ENCODE assay signal across 9 mouse cellular contexts in the genomic region with DNA sequence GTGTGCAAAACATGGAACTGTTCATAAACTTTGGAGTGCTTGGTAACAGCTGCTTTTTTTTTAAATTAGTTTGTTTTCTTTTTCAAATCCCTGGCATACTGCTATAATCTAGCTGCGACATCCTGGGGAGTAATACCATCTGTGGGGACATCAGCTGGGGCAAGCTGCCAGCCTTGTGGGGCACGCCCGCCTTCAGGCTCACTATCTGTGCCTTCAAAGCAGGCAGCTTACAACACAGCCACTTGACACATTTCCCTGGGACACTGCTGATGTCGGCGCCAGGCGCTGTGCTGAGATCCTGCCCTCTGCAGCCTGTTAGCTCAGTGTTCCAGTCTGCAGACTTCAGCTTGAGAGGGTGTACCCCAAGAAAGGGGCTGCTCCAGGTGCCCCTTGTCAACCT. TPM values are rescaled to one million over a fixed set of nuclear protein-coding genes. Genes with fewer than 3 reads are reported as not detected.
DNase-seq lines count a peak whose midpoint lies in the region; ATAC-seq and TF ChIP-seq lines count a peak whose summit lies in the region.
"Had no signal": no experiment of that assay in that cellular context is flagged by ENCODE, and none has a peak within 500 bp of the region (broad histone marks: within the 10 kb centered on the region; RNA-seq: fewer than 3 reads in every experiment).

No protein-coding gene starts in this region.

- H3K9me3 ChIP-seq in embryonic facial prominence, embryonic 13.5 days = no peaks in the 10 kb centered on the region
- H3K9me3 ChIP-seq in embryonic facial prominence, embryonic 10.5 days = no peaks in the 10 kb centered on the region
- H3K9me3 ChIP-seq in forebrain, postnatal 0 days (ENCODE audit: low read length) = no peaks in the 10 kb centered on the region
- H3K9me3 ChIP-seq in liver, embryonic 16.5 days (replicated peaks; ENCODE audit: control insufficient read depth, low read length) = no peaks in the 10 kb centered on the region
- H3K9me3 ChIP-seq: megakaryocyte, embryonic 14.5 days had no signal

- H3K36me3 ChIP-seq in embryonic facial prominence, embryonic 13.5 days = peaks cover 5% of the 10 kb centered on the region; the same call in 1 of the 2 replicates
- H3K36me3 ChIP-seq in embryonic facial prominence, embryonic 10.5 days (replicated peaks) = peaks cover 6% of the 10 kb centered on the region
- peaks cover 30% of the 10 kb centered on the region; the same call in 1 of the 2 replicates for H3K36me3 ChIP-seq in forebrain, postnatal 0 days (ENCODE audit: insufficient read depth)
- H3K36me3 ChIP-seq in liver, embryonic 16.5 days (ENCODE audit: control insufficient read depth, insufficient read depth) = no peaks in the 10 kb centered on the region

- no peak for DNase-seq in embryonic facial prominence, embryonic 10.5 days (ENCODE audit: low spot score)
- DNase-seq in adipocyte (ENCODE audit: low spot score) = peak; percentile 40
- peak; percentile 75 for DNase-seq in forebrain, postnatal 0 days
- DNase-seq in heart, postnatal 14 days = peak; percentile 80
- DNase-seq in spleen, postnatal 4 days (ENCODE audit: low spot score in 2 of 2) = peak; percentile 78 to 83
- no peak for DNase-seq in embryo, embryonic 10 days (ENCODE audit: low spot score)

- 0 out of 2 replicates have a peak overlapping the region, but pooled peaks have one; percentile 7 for H3K27ac ChIP-seq in embryonic facial prominence, embryonic 13.5 days
- no peak overlapping the region for H3K27ac ChIP-seq in embryonic facial prominence, embryonic 10.5 days (replicated peaks)
- H3K27ac ChIP-seq in forebrain, postnatal 0 days (ENCODE audit: low read depth, low read length) = no peak overlapping the region
- no peak overlapping the region for H3K27ac ChIP-seq in liver, embryonic 16.5 days (ENCODE audit: low read length)

- H3K4me1 ChIP-seq in embryonic facial prominence, embryonic 13.5 days = peaks cover 19% of the 10 kb centered on the region
- peaks cover 27% of the 10 kb centered on the region for H3K4me1 ChIP-seq in embryonic facial prominence, embryonic 10.5 days
- no peaks in the 10 kb centered on the region for H3K4me1 ChIP-seq in forebrain, postnatal 0 days (ENCODE audit: insufficient read depth)
- peaks cover 8% of the 10 kb centered on the region for H3K4me1 ChIP-seq in liver, embryonic 16.5 days (ENCODE audit: control insufficient read depth, low read depth, low read length)

- no peak overlapping the region for H3K4me2 ChIP-seq in embryonic facial prominence, embryonic 13.5 days
- no peak overlapping the region for H3K4me2 ChIP-seq in forebrain, postnatal 0 days (ENCODE audit: low read depth)
- no peak overlapping the region for H3K4me2 ChIP-seq in liver, embryonic 16.5 days (ENCODE audit: low read depth, low read length)

- intact Hi-C loops in heart, postnatal 14 days (cut with DNase I) = no loop called here

- H3K4me3 ChIP-seq in embryonic facial prominence, embryonic 13.5 days = no peak overlapping the region
- H3K4me3 ChIP-seq in embryonic facial prominence, embryonic 10.5 days = no peak overlapping the region
- no peak overlapping the region for H3K4me3 ChIP-seq in forebrain, postnatal 0 days (ENCODE audit: low read depth, low read length)
- no peak overlapping the region for H3K4me3 ChIP-seq in liver, embryonic 16.5 days (ENCODE audit: low read depth, low read length)
- H3K4me3 ChIP-seq: megakaryocyte, embryonic 14.5 days had no signal

- no peak for TF ChIP-seq CTCF in forebrain, postnatal 0 days (IDR thresholded peaks at IDR 0.05; ENCODE audit: low read depth)

- no peak overlapping the region for H3K9ac ChIP-seq in embryonic facial prominence, embryonic 13.5 days
- H3K9ac ChIP-seq in forebrain, postnatal 0 days = no peak overlapping the region
- no peak overlapping the region for H3K9ac ChIP-seq in liver, embryonic 16.5 days (ENCODE audit: low read depth, low read length)

- WGBS in embryonic facial prominence, embryonic 13.5 days = 48% methylated on average over 6 of the region's 6 CpGs
- WGBS in embryonic facial prominence, embryonic 10.5 days = 78% methylated on average over 6 of the region's 6 CpGs
- 35% methylated on average over 6 of the region's 6 CpGs for WGBS in forebrain, postnatal 0 days
- WGBS in liver, embryonic 16.5 days (ENCODE audit: insufficient replicate concordance) = 17% methylated on average over 6 of the region's 6 CpGs

- no peaks in the 10 kb centered on the region for H3K27me3 ChIP-seq in embryonic facial prominence, embryonic 13.5 days
- no peaks in the 10 kb centered on the region for H3K27me3 ChIP-seq in embryonic facial prominence, embryonic 10.5 days (replicated peaks; ENCODE audit: low read depth, poor library complexity, severe bottlenecking)
- no peaks in the 10 kb centered on the region for H3K27me3 ChIP-seq in forebrain, postnatal 0 days (ENCODE audit: insufficient read depth, low read length)
- H3K27me3 ChIP-seq in liver, embryonic 16.5 days (ENCODE audit: control insufficient read depth, insufficient read depth, low read depth, low read length) = no peaks in the 10 kb centered on the region
- H3K27me3 ChIP-seq: megakaryocyte, embryonic 14.5 days had no signal

- ATAC-seq in embryonic facial prominence, embryonic 13.5 days (ENCODE audit: insufficient number of reproducible peaks, insufficient read depth, low FRiP score, low TSS enrichment, low read depth) = no peak
- peak; percentile 77 for ATAC-seq in forebrain, postnatal 0 days
- peak; percentile 80 for ATAC-seq in liver, embryonic 16.5 days (ENCODE audit: low read depth)

RNA-seq across cellular contexts. Expression of gene Gpr153, which starts 17.0 kb away (rescaled TPM):
- polyA plus RNA-seq in embryonic facial prominence, embryonic 13.5 days (2015; fragmentation: Nextera tagmentation; extraction: Ambion mirVana) = 11.1 TPM in 2 replicates
- polyA plus RNA-seq in embryonic facial prominence, embryonic 10.5 days (2016; fragmentation: Nextera tagmentation; extraction: Ambion mirVana) = 2.7 and 4.0 TPM in 2 replicates
- total RNA-seq in forebrain, postnatal 0 days (2014; rRNA removed) = 53.3 and 71.4 TPM in 2 replicates
- polyA plus RNA-seq in forebrain, postnatal 0 days (2015; fragmentation: Nextera tagmentation; extraction: Ambion mirVana) = 8.2 and 11.4 TPM in 2 replicates
- 10 to 100 TPM; 19.9 to 20.6 TPM for total RNA-seq in heart, postnatal 14 days (2021)
- 0.34 and 0.59 TPM in 2 replicates for polyA plus RNA-seq in liver, embryonic 16.5 days (2015; fragmentation: Nextera tagmentation; extraction: Ambion mirVana)

RNA-seq across cellular contexts. Expression of gene Hes3, which starts 34.4 kb away (rescaled TPM):
- polyA plus RNA-seq in embryonic facial prominence, embryonic 13.5 days (2015; fragmentation: Nextera tagmentation; extraction: Ambion mirVana) = not detected in 2 replicates
- polyA plus RNA-seq in embryonic facial prominence, embryonic 10.5 days (2016; fragmentation: Nextera tagmentation; extraction: Ambion mirVana) = 0.10 and 2.3 TPM in 2 replicates
- total RNA-seq in forebrain, postnatal 0 days (2014; rRNA removed) = 0.57 TPM in 1 of 2 replicates, not detected in the other
- polyA plus RNA-seq in forebrain, postnatal 0 days (2015; fragmentation: Nextera tagmentation; extraction: Ambion mirVana) = 0.13 TPM in 1 of 2 replicates, not detected in the other
- total RNA-seq in heart, postnatal 14 days (2021) = not detected
- not detected in 2 replicates for polyA plus RNA-seq in liver, embryonic 16.5 days (2015; fragmentation: Nextera tagmentation; extraction: Ambion mirVana)

RNA-seq across cellular contexts. Expression of gene Icmt, which starts 40.0 kb away (rescaled TPM):
- 23.5 and 26.6 TPM in 2 replicates for polyA plus RNA-seq in embryonic facial prominence, embryonic 13.5 days (2015; fragmentation: Nextera tagmentation; extraction: Ambion mirVana)
- polyA plus RNA-seq in embryonic facial prominence, embryonic 10.5 days (2016; fragmentation: Nextera tagmentation; extraction: Ambion mirVana) = 29.5 and 30.2 TPM in 2 replicates
- 24.4 and 28.5 TPM in 2 replicates for total RNA-seq in forebrain, postnatal 0 days (2014; rRNA removed)
- 9.8 and 12.7 TPM in 2 replicates for polyA plus RNA-seq in forebrain, postnatal 0 days (2015; fragmentation: Nextera tagmentation; extraction: Ambion mirVana)
- 10 to 100 TPM; 25.9 to 27.2 TPM for total RNA-seq in heart, postnatal 14 days (2021)
- polyA plus RNA-seq in liver, embryonic 16.5 days (2015; fragmentation: Nextera tagmentation; extraction: Ambion mirVana) = 5.9 and 6.5 TPM in 2 replicates

Comparison
In these comparisons a context has a peak if more than half of its experiments do, and no peak if none do; other contexts are left out.
1. DNase-seq: peak in adipocyte (single experiment), forebrain, postnatal 0 days (single experiment), heart, postnatal 14 days (2 of 2) and spleen, postnatal 4 days (2 of 2); none in embryonic facial prominence, embryonic 10.5 days (single experiment) and embryo, embryonic 10 days (single experiment).